Mouse (Mus musculus): ENCODE measurements at regions not wholly inside any gene's neighbourhood (a gene's known extent, or its start where the extent isn't known, plus 50 kb on each side); places are given as distances from the start of the nearest gene placed in this dataset.

GRCm38 (mm10) chr12:107251981-107252380, 236.5 kb upstream of the 3110018I06Rik start:
- no peak for DNase-seq (ENCODE audit: low spot score)

GRCm38 (mm10) chr12:107262076-107262475, 226.4 kb upstream of the 3110018I06Rik start:
- DNase-seq (ENCODE audit: low spot score) = no peak

GRCm38 (mm10) chr12:107262516-107262915, 225.9 kb upstream of the 3110018I06Rik start:
- DNase-seq (ENCODE audit: low spot score) = no peak

GRCm38 (mm10) chr12:107266696-107267095, 221.7 kb upstream of the 3110018I06Rik start:
- no peak for DNase-seq (ENCODE audit: low spot score)

- DNase-seq (ENCODE audit: low spot score) = no peak
Observed at GRCm38 (mm10) chr12:107285622-107286021, 202.8 kb upstream of the 3110018I06Rik start.

- no peak for DNase-seq (ENCODE audit: low spot score)
Observed at GRCm38 (mm10) chr12:107291377-107291776, 197.1 kb upstream of the 3110018I06Rik start.

- no peak for DNase-seq (ENCODE audit: low spot score)
Observed at GRCm38 (mm10) chr12:107307094-107307740, 181.2 kb upstream of the 3110018I06Rik start.

- DNase-seq (ENCODE audit: low spot score) = no peak
Observed at GRCm38 (mm10) chr12:107315446-107315845, 173.0 kb upstream of the 3110018I06Rik start.

GRCm38 (mm10) chr12:107322861-107323260, 165.6 kb upstream of the 3110018I06Rik start:
- DNase-seq (ENCODE audit: low spot score) = peak; percentile 52

- no peak for DNase-seq (ENCODE audit: low spot score)
Observed at GRCm38 (mm10) chr12:107326101-107326500, 162.3 kb upstream of the 3110018I06Rik start.

- no peak for DNase-seq (ENCODE audit: low spot score)
Observed at GRCm38 (mm10) chr12:107327107-107327770, 161.2 kb upstream of the 3110018I06Rik start.

- peak; percentile 83 for DNase-seq (ENCODE audit: low spot score)
Observed at GRCm38 (mm10) chr12:107328986-107329385, 159.4 kb upstream of the 3110018I06Rik start.

- peak; percentile 36 for DNase-seq (ENCODE audit: low spot score)
Observed at GRCm38 (mm10) chr12:107334366-107334765, 154.1 kb upstream of the 3110018I06Rik start.

- no peak for DNase-seq (ENCODE audit: low spot score)
Observed at GRCm38 (mm10) chr12:107335106-107335505, 153.3 kb upstream of the 3110018I06Rik start.

GRCm38 (mm10) chr12:107338758-107339157, 149.7 kb upstream of the 3110018I06Rik start:
- DNase-seq (ENCODE audit: low spot score) = no peak

- no peak for DNase-seq (ENCODE audit: low spot score)
Observed at GRCm38 (mm10) chr12:107356211-107356610, 132.2 kb upstream of the 3110018I06Rik start.

GRCm38 (mm10) chr12:107356974-107357373, 131.5 kb upstream of the 3110018I06Rik start:
- DNase-seq (ENCODE audit: low spot score) = no peak

GRCm38 (mm10) chr12:107360511-107360910, 127.9 kb upstream of the 3110018I06Rik start:
- DNase-seq (ENCODE audit: low spot score) = no peak

GRCm38 (mm10) chr12:107361606-107362005, 126.8 kb upstream of the 3110018I06Rik start:
- DNase-seq (ENCODE audit: low spot score) = no peak

GRCm38 (mm10) chr12:107362120-107362519, 126.3 kb upstream of the 3110018I06Rik start:
- no peak for DNase-seq (ENCODE audit: low spot score)

- DNase-seq (ENCODE audit: low spot score) = no peak
Observed at GRCm38 (mm10) chr12:107372254-107372653, 116.2 kb upstream of the 3110018I06Rik start.

- DNase-seq (ENCODE audit: low spot score) = no peak
Observed at GRCm38 (mm10) chr12:107392050-107392795, 96.2 kb upstream of the 3110018I06Rik start.

- DNase-seq (ENCODE audit: low spot score) = no peak
Observed at GRCm38 (mm10) chr12:107394467-107394866, 94.0 kb upstream of the 3110018I06Rik start.
